Mouse (Mus musculus): ENCODE results near the gene Smg6. TPM values are rescaled to one million over a fixed set of nuclear protein-coding genes. Genes with fewer than 3 reads are reported as not detected.

Smg6 gene
- polyA plus RNA-seq (2012; ENCODE audit: low replicate concordance), result 29.1 and 63.7 TPM in 2 replicates

DNA sequence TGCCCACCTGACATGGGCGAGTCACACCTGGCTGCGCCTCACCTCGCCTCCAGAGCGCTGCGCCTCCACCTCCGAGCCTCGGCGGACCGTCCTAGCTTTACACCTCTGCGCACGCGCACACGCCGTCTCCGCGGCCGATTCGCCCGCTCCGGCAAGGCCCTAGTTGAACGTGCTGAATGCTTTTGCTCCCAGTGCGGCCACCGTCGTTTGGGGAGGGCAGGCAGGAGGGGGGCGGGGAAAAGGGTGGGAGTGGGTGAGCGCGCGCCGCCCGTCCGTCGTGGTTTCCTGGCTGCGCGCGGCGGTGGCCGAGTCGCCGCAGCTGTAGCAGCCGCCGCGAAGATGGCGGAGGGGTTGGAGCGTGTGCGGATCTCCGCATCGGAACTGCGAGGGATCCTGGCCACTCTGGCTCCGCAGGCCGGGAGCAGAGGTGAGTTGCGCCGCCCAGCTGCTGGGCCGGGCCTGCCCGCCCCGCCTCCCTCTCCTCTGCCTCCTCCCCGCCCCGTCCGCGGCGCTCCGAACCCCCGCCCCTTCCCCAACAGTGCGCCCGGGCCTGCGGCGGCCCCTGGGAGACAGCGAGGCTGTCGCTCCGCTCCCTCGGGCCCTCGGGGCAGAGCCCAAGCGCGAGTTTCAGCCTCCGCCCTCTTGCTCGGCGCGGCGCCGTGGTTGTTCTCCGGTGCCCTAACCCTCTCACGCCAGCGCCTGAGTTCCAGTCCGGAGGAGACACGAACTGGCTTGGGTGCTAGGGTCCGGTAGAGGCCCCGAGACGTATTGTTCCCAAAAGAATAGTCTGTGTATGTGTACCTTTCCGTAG is at the start of gene Smg6, which contains the start of gene Srr:
TSS of gene Smg6 (plus strand) at position 247 of the 811 bp plus-strand sequence.
TSS of gene Srr (minus strand) at position 372 of the 811 bp plus-strand sequence.

DNA sequence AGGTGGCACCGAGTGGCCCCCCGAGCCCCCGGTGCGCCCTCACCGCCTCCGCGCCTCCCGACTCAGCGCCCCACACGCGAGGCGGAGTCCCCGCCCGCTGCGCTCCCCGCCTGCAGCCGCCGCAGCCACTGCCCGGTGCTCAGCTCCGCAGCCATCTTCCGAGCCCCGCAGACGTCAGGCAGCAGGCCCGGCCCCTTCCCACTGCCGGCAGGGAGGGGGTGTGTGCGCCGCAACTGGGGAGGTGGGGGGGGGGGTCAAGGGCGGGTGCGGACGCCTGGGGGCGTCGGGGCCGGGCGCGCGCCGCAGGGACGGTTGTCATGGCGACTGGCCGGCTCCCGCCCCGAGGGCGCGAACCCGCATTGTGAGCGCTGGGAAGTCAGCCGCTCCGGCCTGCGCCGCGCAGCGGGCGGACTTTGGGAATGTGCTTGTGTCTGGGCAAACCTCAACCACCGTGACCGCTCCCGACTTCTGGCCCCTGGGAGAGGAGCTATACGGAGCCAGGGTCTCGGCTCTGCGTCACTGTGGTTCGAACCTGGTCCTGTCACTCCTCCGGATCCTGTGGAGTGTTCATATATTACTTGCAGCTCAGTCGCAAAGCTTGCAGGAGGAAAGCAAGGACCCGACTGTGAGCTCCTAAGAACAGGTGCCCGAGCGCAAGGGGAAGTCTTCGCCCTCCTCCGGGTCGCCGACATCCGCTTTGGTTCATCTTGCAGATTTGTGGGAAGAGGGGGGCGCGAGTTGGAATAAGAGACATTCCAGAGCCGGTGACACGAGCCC is 28.5 kb upstream of the Smg6 start, which contains the start of gene Sgsm2:
TSS of gene Sgsm2 (minus strand) at position 160 of the 777 bp plus-strand sequence.

DNA sequence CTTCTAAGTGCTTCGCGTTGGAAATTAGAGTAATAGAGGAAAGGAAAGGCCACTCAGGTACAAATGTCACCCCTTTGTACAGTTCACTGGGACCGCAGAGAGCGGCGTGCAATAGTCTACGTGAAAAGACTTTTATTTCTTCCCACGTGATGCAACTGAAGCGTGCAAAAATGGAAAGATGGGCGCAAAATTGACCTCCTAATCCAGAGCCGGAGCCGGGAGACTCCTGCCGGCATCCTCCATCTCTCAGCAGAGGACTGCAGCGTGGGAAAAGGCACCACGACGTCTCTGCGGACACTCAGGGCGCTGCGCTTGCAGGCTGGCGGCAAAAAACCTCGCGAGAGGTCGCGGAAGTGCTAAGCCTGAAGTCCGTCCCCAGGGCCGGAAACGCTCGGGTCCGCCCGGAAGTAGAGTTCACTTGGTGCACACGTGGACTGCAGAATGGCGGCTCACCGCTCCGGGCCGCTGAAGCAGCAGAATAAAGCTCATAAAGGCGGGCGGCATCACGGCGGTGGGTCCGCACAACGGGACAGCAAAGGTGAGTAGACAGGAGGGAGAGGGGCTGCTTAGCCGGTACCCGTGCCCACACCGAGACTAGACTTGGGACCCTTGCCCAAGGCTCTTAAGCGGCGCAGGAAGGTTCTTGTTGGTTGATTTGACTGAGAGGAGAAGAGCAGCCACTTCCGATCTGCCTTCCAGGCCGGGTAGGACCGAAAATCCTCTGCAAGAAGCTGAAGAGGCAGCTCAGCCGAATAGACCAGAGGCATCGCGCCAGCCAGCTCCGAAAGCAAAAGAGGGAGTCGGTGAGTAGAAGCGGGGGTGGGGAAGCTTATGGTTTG is 27.7 kb upstream of the Smg6 start, which contains the start of gene Tsr1:
TSS of gene Tsr1 (plus strand) at position 394 of the 839 bp plus-strand sequence.

DNA sequence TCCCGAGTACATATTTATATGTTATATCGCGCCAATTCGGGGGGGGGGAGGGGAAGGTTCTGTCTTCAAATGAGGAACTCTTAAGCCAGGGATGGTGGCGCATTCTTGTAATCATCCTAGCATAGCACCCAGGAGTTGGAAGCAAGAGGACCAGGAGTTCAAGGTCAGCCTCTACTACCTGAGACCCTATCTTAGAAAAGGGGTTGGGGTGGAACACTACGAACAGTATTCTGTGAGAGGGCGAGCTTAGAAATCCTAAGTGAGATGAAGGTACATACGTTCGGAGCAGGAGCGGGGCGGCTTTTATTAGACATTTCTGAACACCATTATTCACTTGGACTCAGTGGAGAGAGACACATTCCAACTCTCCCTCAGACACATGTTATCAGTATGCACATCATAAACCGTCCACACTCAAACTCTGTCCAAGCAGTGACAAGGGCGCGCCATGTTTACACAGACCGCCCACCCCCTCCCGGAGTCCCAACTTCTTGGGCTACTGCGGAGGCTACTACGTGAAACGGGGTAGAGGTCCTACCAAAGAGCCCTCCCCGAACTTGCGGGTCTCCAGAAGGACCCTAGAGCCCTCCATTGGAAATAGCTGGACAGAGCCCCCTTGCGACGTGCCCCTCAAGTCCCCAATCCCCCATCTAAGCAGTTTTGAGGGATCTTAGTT is 243.9 kb downstream of the Smg6 start, which contains the start of gene Hic1:
TSS of gene Hic1 (minus strand) at position 115 of the 676 bp plus-strand sequence.

DNA sequence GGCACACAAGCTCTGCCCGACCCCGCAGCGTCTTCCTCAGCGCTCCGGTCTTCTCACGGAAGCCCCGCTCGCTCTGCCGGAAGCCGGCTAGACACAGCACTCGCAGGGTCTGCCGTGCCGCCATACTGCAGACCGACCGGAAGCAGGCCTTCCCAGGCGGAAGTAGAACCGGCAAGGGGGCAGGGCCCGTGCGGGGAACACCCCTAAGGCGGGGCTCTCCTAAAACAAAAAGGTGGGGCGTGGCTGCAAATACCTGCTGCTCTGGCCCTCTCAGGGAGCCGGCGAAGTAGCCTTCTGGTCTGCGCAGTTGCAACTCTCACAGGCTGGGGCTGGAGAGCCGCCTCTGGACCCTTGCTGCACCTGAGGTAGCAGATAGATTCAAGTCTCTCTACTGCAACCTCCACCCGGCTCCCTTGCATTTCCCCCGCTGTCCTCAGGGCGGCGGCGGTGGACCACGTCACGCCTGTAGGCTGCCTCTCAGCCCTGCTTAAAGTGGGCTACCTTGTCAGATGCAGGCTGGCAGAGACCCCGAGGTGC is 253.1 kb downstream of the Smg6 start, which contains the start of gene Ovca2:
TSS of gene Ovca2 (minus strand) at position 164 of the 537 bp plus-strand sequence.

DNA sequence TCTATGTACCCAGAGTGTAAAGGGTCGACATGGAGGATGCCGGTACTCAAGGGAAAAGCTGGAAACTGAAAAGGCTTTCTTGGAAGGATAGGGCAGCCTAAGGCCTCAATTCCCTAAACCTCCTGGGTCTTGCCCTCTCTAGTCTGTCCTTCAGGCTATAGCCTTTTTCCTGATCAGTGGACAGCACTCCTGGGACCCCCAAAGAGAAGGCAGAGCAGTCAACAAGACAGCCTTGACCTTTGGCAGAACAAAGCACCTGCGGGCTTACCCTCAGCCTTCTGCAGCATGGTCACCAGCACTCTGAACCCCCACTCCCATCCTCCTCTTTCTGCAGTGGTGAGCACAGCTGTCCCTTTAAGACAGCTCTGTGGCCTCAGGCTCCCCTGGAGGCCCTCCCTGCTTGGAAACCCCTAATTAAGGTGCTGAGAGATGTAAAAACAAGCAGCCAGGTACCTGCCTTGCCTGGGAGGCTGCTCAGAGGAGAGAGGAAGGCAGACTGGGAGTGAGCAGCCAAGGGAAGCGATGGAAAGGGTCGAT is 265.4 kb downstream of the Smg6 start, which contains the start of gene Dph1:
TSS of gene Dph1 (minus strand) at position 337 of the 537 bp plus-strand sequence.

DNA sequence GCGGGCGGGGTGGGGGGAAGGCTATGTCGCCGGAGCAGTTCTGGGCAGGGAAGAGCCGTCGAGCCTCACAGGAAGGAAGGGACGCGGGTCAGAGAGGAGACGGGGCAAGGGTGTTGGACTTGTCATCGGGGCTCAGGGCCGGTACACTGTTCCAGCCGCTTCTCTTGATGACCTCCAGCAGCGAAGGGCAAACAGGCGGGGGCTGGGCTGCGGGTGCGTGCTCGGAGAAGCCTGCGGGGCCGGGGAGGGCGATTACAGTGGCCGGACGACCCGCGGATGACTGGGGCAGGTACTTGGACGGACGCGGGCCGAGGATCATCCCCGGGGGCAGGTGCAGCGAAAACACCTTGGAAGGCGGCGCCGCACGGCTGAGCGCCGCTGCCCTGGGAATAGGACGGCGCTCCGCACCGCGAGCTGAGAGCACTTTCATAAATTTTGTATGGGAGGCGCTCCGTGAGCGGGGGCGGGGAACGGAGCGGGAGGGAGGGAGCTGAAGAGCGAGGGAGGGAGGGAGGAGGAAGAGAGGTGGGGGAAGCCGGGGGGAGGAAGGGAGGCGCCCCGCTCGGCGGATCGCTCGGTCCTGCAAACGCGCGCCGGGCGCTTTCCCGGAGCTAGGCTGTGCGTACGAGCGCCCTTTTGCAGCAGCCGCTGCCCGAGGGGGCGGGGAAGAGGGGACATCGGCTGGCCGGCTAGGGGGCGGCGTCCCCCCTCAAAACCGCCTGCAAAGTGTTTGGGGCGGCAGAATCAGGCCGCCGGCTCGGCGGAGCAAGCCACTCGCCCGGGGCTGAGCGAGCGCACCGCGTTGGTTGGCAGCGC is 267.8 kb downstream of the Smg6 start, which contains the start of gene Rtn4rl1:
TSS of gene Rtn4rl1 (plus strand) at position 528 of the 816 bp plus-strand sequence.

Other genes starting within 250 kb of the Smg6 start
- gene Pafah1b1, start 201.2 kb upstream of the Smg6 start, polyA plus RNA-seq (2012; ENCODE audit: low replicate concordance), result 7.3 and 21.5 TPM in 2 replicates
- gene Mettl16, start 155.0 kb upstream of the Smg6 start, polyA plus RNA-seq (2012; ENCODE audit: low replicate concordance), result 5.4 and 14.9 TPM in 2 replicates
- 99.3 and 178 TPM in 2 replicates for gene Mnt, start 94.9 kb upstream of the Smg6 start, polyA plus RNA-seq (2012; ENCODE audit: low replicate concordance)
- 7.2 and 7.9 TPM in 2 replicates for gene Sgsm2, start 28.8 kb upstream of the Smg6 start, polyA plus RNA-seq (2012; ENCODE audit: low replicate concordance)
- 9.9 and 29.0 TPM in 2 replicates for gene Tsr1, start 27.8 kb upstream of the Smg6 start, polyA plus RNA-seq (2012; ENCODE audit: low replicate concordance)
- gene Srr, start 125 bp downstream of the Smg6 start, polyA plus RNA-seq (2012; ENCODE audit: low replicate concordance), result 0.73 and 1.3 TPM in 2 replicates
- 2.8 and 3.2 TPM in 2 replicates for gene Hic1, start 243.7 kb downstream of the Smg6 start, polyA plus RNA-seq (2012; ENCODE audit: low replicate concordance)